ENCODE assay signal across 8 mouse cellular contexts in genomic region chr11:103884749-103885383, GRCm38 (mm10).
DNase-seq lines count a peak whose midpoint lies in the region; ATAC-seq and TF ChIP-seq lines count a peak whose summit lies in the region.

No protein-coding gene starts in this region.

- intact Hi-C loops in left cerebral cortex, postnatal 14 days (cut with DNase I): no loop called here

- TF ChIP-seq CTCF in olfactory bulb, adult 2 months (IDR thresholded peaks at IDR 0.05; ENCODE audit: insufficient read depth, low read depth, low read length): no peak

- H3K36me3 ChIP-seq in forebrain, embryonic 11.5 days (ENCODE audit: control insufficient read depth, insufficient read depth, low read length): no peaks in the 10 kb centered on the region; the same call in 1 of the 2 replicates

- no peaks in the 10 kb centered on the region for H3K27me3 ChIP-seq in forebrain, embryonic 11.5 days (ENCODE audit: control insufficient read depth, insufficient read depth, low read length)

- H3K4me1 ChIP-seq in forebrain, embryonic 11.5 days (replicated peaks; ENCODE audit: control insufficient read depth, insufficient read depth, low read length): peaks cover 7% of the 10 kb centered on the region; the same call in 1 of the 2 replicates
- H3K4me1 ChIP-seq in olfactory bulb, adult 2 months (ENCODE audit: control insufficient read depth, insufficient read depth, low read length): peaks cover 18% of the 10 kb centered on the region

- H3K9ac ChIP-seq in forebrain, embryonic 11.5 days (ENCODE audit: low read length): peak overlapping the region; percentile 27; the same call in 1 of the 2 replicates

- no peak for TF ChIP-seq POLR2A in olfactory bulb, adult 2 months (IDR thresholded peaks at IDR 0.05; ENCODE audit: insufficient read depth, low read depth, low read length)

- peak overlapping the region; percentile 37; the same call in 1 of the 2 replicates for H3K4me2 ChIP-seq in forebrain, embryonic 11.5 days (ENCODE audit: low read depth, low read length, severe bottlenecking)

- peak; percentile 53; the same call in 1 of the 2 replicates for ATAC-seq in forebrain, embryonic 11.5 days (replicated peaks; ENCODE audit: low FRiP score)
- no peak for ATAC-seq in erythroblast, adult 5-6 weeks (replicated peaks; ENCODE audit: low FRiP score, poor library complexity, severe bottlenecking)

- H3K27ac ChIP-seq in forebrain, embryonic 11.5 days (ENCODE audit: low read depth, low read length): peak overlapping the region; percentile 28; the same call in 1 of the 2 replicates
- H3K27ac ChIP-seq in olfactory bulb, adult 2 months (ENCODE audit: insufficient read depth, low read depth, low read length): peak overlapping the region; percentile 84

- 6% methylated on average over 13 of the region's 13 CpGs for WGBS in forebrain, embryonic 11.5 days
- WGBS in olfactory bulb, adult 2 months: 12% methylated on average over 13 of the region's 13 CpGs

- H3K9me3 ChIP-seq in forebrain, embryonic 11.5 days (ENCODE audit: control insufficient read depth, low read length): no peaks in the 10 kb centered on the region

- peak; percentile 49 to 57 for DNase-seq in kidney, postnatal 4 days
- no peak for DNase-seq in kidney, adult 8-10 months
- DNase-seq in forebrain, embryonic 11.5 days (ENCODE audit: low spot score): peak; percentile 71
- peak; percentile 44 to 49 for DNase-seq in left cerebral cortex, postnatal 14 days (ENCODE audit: low spot score in 2 of 2)
- DNase-seq in urinary bladder, postnatal 36 days (ENCODE audit: low spot score in 2 of 2): no peak
- no peak for DNase-seq in lung, postnatal 25 days (ENCODE audit: low spot score)

- H3K4me3 ChIP-seq in forebrain, embryonic 11.5 days (ENCODE audit: low read depth, low read length): no peak overlapping the region
- no peak overlapping the region for H3K4me3 ChIP-seq in olfactory bulb, adult 2 months (ENCODE audit: insufficient read depth, low read depth, low read length)

Comparison
In these comparisons a context has a peak if more than half of its experiments do, and no peak if none do; other contexts are left out.
1. DNase-seq: peak in kidney, postnatal 4 days (2 of 2), forebrain, embryonic 11.5 days (single experiment) and left cerebral cortex, postnatal 14 days (2 of 2); none in kidney, adult 8-10 months (0 of 2), urinary bladder, postnatal 36 days (0 of 2) and lung, postnatal 25 days (single experiment).